In genomic region chr6:5433887-5434286, GRCm38 (mm10) we compare ENCODE assay signal across 11 mouse cellular contexts. TPM values are rescaled to one million over a fixed set of nuclear protein-coding genes. Genes with fewer than 3 reads are reported as not detected.
"Had no signal": no experiment of that assay in that cellular context is flagged by ENCODE, and none has a peak within 500 bp of the region (broad histone marks: within the 10 kb centered on the region; RNA-seq: fewer than 3 reads in every experiment).

No protein-coding gene starts in this region.

- H3K4me3 ChIP-seq: layer of hippocampus, adult 2 months; limb, embryonic 12.5 days; liver, embryonic 13.5 days; lung, embryonic 15.5 days; midbrain, embryonic 12.5 days had no signal

- ATAC-seq: liver, postnatal 0 days had no signal

- H3K4me1 ChIP-seq: limb, embryonic 12.5 days; liver, embryonic 13.5 days; lung, embryonic 15.5 days had no signal

- H3K27ac ChIP-seq: layer of hippocampus, adult 2 months; limb, embryonic 12.5 days; liver, embryonic 13.5 days; lung, embryonic 15.5 days; midbrain, embryonic 12.5 days had no signal

- H3K9ac ChIP-seq: limb, embryonic 12.5 days; liver, embryonic 13.5 days; liver, postnatal 0 days; lung, embryonic 15.5 days; midbrain, embryonic 12.5 days had no signal

- H3K27me3 ChIP-seq: limb, embryonic 12.5 days; liver, embryonic 13.5 days; lung, embryonic 15.5 days; midbrain, embryonic 12.5 days had no signal

- H3K36me3 ChIP-seq: liver, embryonic 13.5 days; lung, embryonic 15.5 days; midbrain, embryonic 12.5 days had no signal

- H3K4me2 ChIP-seq: limb, embryonic 12.5 days; liver, embryonic 13.5 days; lung, embryonic 15.5 days; midbrain, embryonic 12.5 days had no signal

- H3K9me3 ChIP-seq: limb, embryonic 12.5 days; liver, embryonic 13.5 days; lung, embryonic 15.5 days; midbrain, embryonic 12.5 days had no signal

- DNase-seq: kidney, adult 8-10 months; kidney, postnatal 36 days; liver; liver, embryonic 13.5 days; liver, postnatal 0 days; right cerebral cortex, postnatal 14 days had no signal

RNA-seq across cellular contexts. Expression of gene Asb4, which starts 50.7 kb away (rescaled TPM):
- total RNA-seq: megakaryocyte-erythroid progenitor cell, adult 5-6 weeks had no signal
